Mouse (Mus musculus) midbrain, embryonic 13.5 days (tissue): ENCODE data around the gene S1pr5. TPM values are rescaled to one million over a fixed set of nuclear protein-coding genes. Genes with fewer than 3 reads are reported as not detected.
"Not testable (repeated sequence)": the region's sequence is repeated elsewhere in the genome, so short reads cannot be mapped to it uniquely, and the experiment has no call there.

ENCODE experiments used
- ATAC-seq: fragments of 200-750 bp; cut with Nextera tagmentation; 2 replicates; pipeline ENCODE4 v1.8.0; 2017; ENCODE audit warnings: mild to moderate bottlenecking, moderate TSS enrichment, moderate library complexity
- H3K27ac ChIP-seq: fragments of 300-500 bp; sonication (generic); 2 replicates; pipeline ENCODE4 v1.5.1; 2015; ENCODE audit warnings: inconsistent platforms, mild to moderate bottlenecking, moderate library complexity
- H3K27me3 ChIP-seq: fragments of 300-500 bp; sonication (generic); 2 replicates; pipeline ENCODE4 v1.6.1; 2015; ENCODE audit warnings: mild to moderate bottlenecking, inconsistent platforms
- H3K36me3 ChIP-seq: fragments of 300-500 bp; sonication (generic); 2 replicates; pipeline ENCODE4 v1.6.1; 2015; ENCODE audit warnings: mild to moderate bottlenecking, inconsistent platforms
- H3K4me1 ChIP-seq: fragments of 300-500 bp; sonication (generic); replicated peaks from 2 replicates; pipeline ENCODE4 v1.6.1; 2015; ENCODE audit warnings: inconsistent platforms
- H3K4me2 ChIP-seq: fragments of 300-500 bp; sonication (generic); replicated peaks from 2 replicates; pipeline ENCODE4 v1.6.1; 2015; ENCODE audit warnings: moderate library complexity, mild to moderate bottlenecking, inconsistent platforms
- H3K4me3 ChIP-seq: fragments of 300-500 bp; sonication (generic); replicated peaks from 2 replicates; pipeline ENCODE4 v1.5.1; 2015; ENCODE audit warnings: mild to moderate bottlenecking, inconsistent platforms
- H3K9ac ChIP-seq: fragments of 300-500 bp; sonication (generic); replicated peaks from 2 replicates; pipeline ENCODE4 v1.6.1; 2015; ENCODE audit warnings: mild to moderate bottlenecking, inconsistent platforms
- H3K9me3 ChIP-seq: fragments of 300-500 bp; sonication (generic); 2 replicates; pipeline ENCODE4 v1.6.1; 2016; ENCODE audit warnings: mild to moderate bottlenecking, inconsistent platforms
- WGBS: fragments of 180-500 bp; shearing (Covaris S2); methylation state at CpG from one replicate; pipeline ENCODE4 v1.1.7; 2015; 5-methylcytosine and 5-hydroxymethylcytosine counted together
- polyA plus RNA-seq: library from polyadenylated mRNA; unstranded; fragments of >200 nt; fragmentation: Nextera tagmentation; extraction: Ambion mirVana; gene quantifications from 2 replicates; pipeline ENCODE4 v1.2.1, GENCODE M21; 2015

The S1pr5 gene
- polyA plus RNA-seq, 1 experiment from 2014 or later = 1.6 TPM

- peak within 1 kb of the TSS; percentile 93 for H3K4me2 ChIP-seq
- H3K4me1 ChIP-seq = peaks cover 25% of the 10 kb centered on the region
- peak; percentile 98 for ATAC-seq
- H3K9ac ChIP-seq = peak within 1 kb of the TSS; percentile 82
- under 1% methylated on average over 49 of the region's 49 CpGs for WGBS
- H3K27ac ChIP-seq = peak within 1 kb of the TSS; percentile 80
- no peaks in the 10 kb centered on the region for H3K9me3 ChIP-seq
- peak within 1 kb of the TSS; percentile 72 for H3K4me3 ChIP-seq
- H3K27me3 ChIP-seq = peaks cover under 1% of the 10 kb centered on the region; the same call in 1 of the 2 replicates
- H3K36me3 ChIP-seq = peaks cover 31% of the 10 kb centered on the region
Measured at GRCm38 (mm10) chr9:21265000-21265561, 16.8 kb upstream of the S1pr5 start, which contains the start of gene Atg4d. TSS of gene Atg4d (plus strand) at chr9:21265293.

GRCm38 (mm10) chr9:21264272-21264999 is 16.2 kb upstream of the S1pr5 start:
- Histone ChIP-seq H3K27ac (peak overlapping the region; percentile 80), H3K4me1 (peaks cover 25% of the 10 kb centered on the region), H3K4me3 (peak overlapping the region; percentile 72), H3K9ac (peak overlapping the region; percentile 82), H3K27me3 (peaks cover 7% of the 10 kb centered on the region; the same call in 1 of the 2 replicates), H3K36me3 (peaks cover 24% of the 10 kb centered on the region), H3K9me3 (no peaks in the 10 kb centered on the region), H3K4me2 (peak overlapping the region; percentile 93)
- 15% methylated on average over 17 of the region's 17 CpGs for WGBS
- ATAC-seq = no peak

GRCm38 (mm10) chr9:21261831-21262230 is 13.6 kb upstream of the S1pr5 start:
- Histone ChIP-seq H3K27ac (no peak overlapping the region), H3K36me3 (peaks cover 1% of the 10 kb centered on the region; the same call in 1 of the 2 replicates), H3K4me3 (no peak overlapping the region), H3K9ac (no peak overlapping the region), H3K4me1 (peaks cover 20% of the 10 kb centered on the region), H3K27me3 (peaks cover 10% of the 10 kb centered on the region; the same call in 1 of the 2 replicates), H3K9me3 (no peaks in the 10 kb centered on the region), H3K4me2 (no peak overlapping the region)
- no peak for ATAC-seq
- 66% methylated on average over 2 of the region's 2 CpGs for WGBS

DNA sequence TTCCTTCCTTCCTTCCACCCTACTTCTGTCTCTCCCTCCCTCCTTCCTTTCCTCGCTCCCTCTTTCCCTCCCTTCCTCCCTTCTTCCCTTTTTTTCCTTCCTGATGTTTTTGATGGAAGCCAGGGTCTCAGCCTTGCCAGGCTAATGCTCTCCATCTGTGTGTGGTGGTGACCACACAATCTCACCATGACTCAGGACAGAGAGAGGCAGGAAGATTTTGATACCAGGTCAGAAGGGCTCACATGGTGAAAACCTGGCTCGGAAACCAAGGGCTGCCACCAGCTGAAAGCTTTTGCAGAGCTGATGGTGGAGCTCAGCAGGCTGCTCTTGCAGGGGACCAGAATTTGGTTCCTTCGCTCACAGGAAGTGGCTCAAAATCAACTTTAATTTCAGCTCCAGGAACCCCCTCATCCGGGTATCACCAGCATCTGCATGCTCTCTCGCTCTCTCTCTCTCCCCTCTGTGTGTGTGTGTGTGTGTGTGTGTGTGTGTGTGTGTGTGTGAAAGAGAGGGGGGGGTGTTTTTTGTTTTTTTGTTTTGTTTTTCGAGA is 12.3 kb upstream of the S1pr5 start:
- Histone ChIP-seq H3K4me2 (no peak overlapping the region), H3K4me3 (no peak overlapping the region), H3K9me3 (no peaks in the 10 kb centered on the region), H3K4me1 (peaks cover 7% of the 10 kb centered on the region), H3K27me3 (peaks cover 10% of the 10 kb centered on the region; the same call in 1 of the 2 replicates), H3K9ac (no peak overlapping the region), H3K36me3 (no peaks in the 10 kb centered on the region), H3K27ac (no peak overlapping the region)
- WGBS = 85% methylated on average over 6 of the region's 6 CpGs
- no peak for ATAC-seq

- not testable (repeated sequence) for H3K4me3 ChIP-seq, H3K4me2 ChIP-seq, H3K27ac ChIP-seq, H3K9me3 ChIP-seq, H3K4me1 ChIP-seq, H3K9ac ChIP-seq, H3K36me3 ChIP-seq, ATAC-seq
- 86% methylated on average over 4 of the region's 4 CpGs for WGBS
- peaks cover 23% of the 10 kb centered on the region for H3K27me3 ChIP-seq
Measured at GRCm38 (mm10) chr9:21256349-21256748, 8.1 kb upstream of the S1pr5 start.

DNA sequence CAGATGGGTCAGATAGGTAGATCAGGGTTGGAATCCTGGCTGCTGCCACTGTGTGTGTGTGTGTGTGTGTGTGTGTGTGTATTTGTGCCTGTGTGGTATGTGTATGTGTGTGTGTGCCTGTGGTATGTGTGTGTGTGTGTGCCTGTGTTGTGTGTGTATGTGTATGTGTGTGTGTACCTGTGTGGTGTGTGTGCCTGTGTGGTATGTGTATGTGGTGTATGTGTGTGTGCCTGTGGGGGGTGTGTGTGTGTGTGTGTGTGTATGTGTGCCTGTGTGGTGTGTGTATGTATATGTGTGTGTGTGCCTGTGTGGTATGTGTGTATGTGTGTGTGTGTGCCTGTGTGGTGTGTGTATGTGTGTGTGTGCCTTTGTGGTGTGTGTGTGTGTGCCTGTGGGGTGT is 6.4 kb upstream of the S1pr5 start:
- no peak overlapping the region for H3K27ac ChIP-seq
- H3K4me3 ChIP-seq = no peak overlapping the region
- H3K9ac ChIP-seq = no peak overlapping the region
- H3K36me3 ChIP-seq = no peaks in the 10 kb centered on the region
- no peak for ATAC-seq
- H3K9me3 ChIP-seq = no peaks in the 10 kb centered on the region
- no peaks in the 10 kb centered on the region for H3K4me1 ChIP-seq
- peaks cover 34% of the 10 kb centered on the region for H3K27me3 ChIP-seq
- H3K4me2 ChIP-seq = no peak overlapping the region

DNA sequence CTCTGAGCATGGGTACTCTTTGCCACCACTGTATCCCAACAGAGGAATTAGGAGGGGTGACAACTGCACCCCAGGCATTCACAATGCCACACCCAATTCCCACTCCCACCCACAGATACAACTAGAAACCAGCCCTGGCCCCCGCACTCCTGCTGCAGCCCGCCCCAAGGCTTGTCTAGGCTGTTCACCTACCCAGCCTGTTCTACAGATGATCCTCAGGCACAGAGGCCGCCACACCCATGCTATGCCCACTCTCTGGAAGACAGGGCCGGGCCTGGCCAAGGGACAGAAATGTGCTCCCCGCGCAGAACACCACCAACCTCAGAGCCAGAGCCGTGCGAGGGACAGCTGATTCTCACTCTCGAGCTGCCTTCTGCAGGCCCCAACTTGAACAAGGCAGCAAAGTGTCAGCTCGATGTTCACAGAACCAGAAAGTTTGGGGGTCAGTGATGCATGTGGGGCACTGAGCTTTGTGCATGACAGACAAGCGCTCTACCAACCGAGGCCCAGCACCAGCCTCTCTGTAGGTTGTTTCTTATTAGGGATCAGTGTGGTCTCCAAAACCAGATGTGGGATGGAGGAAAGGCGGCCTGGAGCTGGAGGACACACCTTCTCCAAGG is 3.0 kb upstream of the S1pr5 start:
- Histone ChIP-seq H3K4me1 (peaks cover 5% of the 10 kb centered on the region; the same call in 1 of the 2 replicates), H3K27me3 (peaks cover 62% of the 10 kb centered on the region), H3K4me3 (no peak overlapping the region), H3K4me2 (no peak overlapping the region), H3K27ac (no peak overlapping the region), H3K9ac (no peak overlapping the region), H3K9me3 (no peaks in the 10 kb centered on the region), H3K36me3 (no peaks in the 10 kb centered on the region)
- no peak for ATAC-seq
- 74% methylated on average over 13 of the region's 13 CpGs for WGBS

DNA sequence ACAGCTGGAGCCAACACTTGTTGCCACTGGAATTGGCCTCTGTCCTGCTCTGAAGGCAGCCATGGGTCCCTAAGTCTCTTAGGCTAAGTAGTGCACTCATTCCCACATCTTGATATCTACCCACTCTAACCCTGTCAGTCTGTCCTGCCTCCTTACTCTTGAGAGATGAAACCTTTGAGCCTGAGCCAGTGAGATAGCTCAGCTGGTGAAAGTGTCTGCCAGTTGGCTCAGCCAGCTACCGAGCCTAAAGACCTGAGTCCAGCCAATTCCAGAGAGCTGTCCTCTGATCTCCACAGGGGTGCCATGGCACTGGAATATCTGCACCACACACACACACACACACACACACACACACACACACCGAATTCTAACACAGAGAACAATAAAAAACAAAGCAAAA is 2.3 kb upstream of the S1pr5 start:
- Histone ChIP-seq H3K4me1 (peaks cover 5% of the 10 kb centered on the region), H3K36me3 (no peaks in the 10 kb centered on the region), H3K27me3 (peaks cover 69% of the 10 kb centered on the region), H3K9me3 (no peaks in the 10 kb centered on the region), H3K27ac (no peak overlapping the region), H3K9ac (no peak overlapping the region), H3K4me3 (no peak overlapping the region), H3K4me2 (no peak overlapping the region)
- no peak for ATAC-seq
- 48% methylated on average over 2 of the region's 2 CpGs for WGBS

GRCm38 (mm10) chr9:21249629-21250508 is 1.6 kb upstream of the S1pr5 start:
- WGBS = 42% methylated on average over 17 of the region's 17 CpGs
- ATAC-seq = no peak
- H3K36me3 ChIP-seq = no peaks in the 10 kb centered on the region

DNA sequence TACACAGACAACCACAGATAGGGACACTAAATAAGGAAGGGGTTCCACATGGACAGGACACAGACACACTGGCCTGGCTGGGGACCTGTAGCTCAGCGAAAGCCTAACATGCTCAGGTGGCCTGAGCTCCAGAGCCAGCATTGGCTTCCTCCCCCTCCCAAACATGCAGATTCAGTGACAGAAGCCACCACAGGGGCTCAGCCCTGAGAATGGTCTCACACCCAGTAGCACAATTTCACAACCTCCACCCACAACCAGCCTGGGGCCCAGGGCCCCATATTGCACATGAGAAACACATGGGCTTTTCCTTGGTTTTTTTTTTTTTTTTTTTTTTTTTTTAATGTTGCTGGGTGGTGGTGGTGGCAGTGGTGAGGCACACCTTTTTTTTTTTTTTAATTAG is 1.9 kb downstream of the S1pr5 start:
- no peak for ATAC-seq
- H3K4me2 ChIP-seq = no peak overlapping the region
- H3K4me3 ChIP-seq = no peak overlapping the region
- 68% methylated on average over 1 of the region's 1 CpGs for WGBS
- no peaks in the 10 kb centered on the region for H3K9me3 ChIP-seq
- H3K9ac ChIP-seq = no peak overlapping the region
- H3K36me3 ChIP-seq = no peaks in the 10 kb centered on the region
- H3K4me1 ChIP-seq = peaks cover 23% of the 10 kb centered on the region
- H3K27ac ChIP-seq = no peak overlapping the region
- peaks cover 95% of the 10 kb centered on the region for H3K27me3 ChIP-seq

More at GRCm38 (mm10) chr9:21249629-21250508, 1.6 kb upstream of the S1pr5 start:
- Histone ChIP-seq H3K9ac (no peak overlapping the region), H3K4me2 (no peak overlapping the region), H3K27me3 (peaks cover 76% of the 10 kb centered on the region), H3K27ac (no peak overlapping the region), H3K9me3 (no peaks in the 10 kb centered on the region), H3K4me3 (no peak overlapping the region), H3K4me1 (peaks cover 12% of the 10 kb centered on the region)

DNA sequence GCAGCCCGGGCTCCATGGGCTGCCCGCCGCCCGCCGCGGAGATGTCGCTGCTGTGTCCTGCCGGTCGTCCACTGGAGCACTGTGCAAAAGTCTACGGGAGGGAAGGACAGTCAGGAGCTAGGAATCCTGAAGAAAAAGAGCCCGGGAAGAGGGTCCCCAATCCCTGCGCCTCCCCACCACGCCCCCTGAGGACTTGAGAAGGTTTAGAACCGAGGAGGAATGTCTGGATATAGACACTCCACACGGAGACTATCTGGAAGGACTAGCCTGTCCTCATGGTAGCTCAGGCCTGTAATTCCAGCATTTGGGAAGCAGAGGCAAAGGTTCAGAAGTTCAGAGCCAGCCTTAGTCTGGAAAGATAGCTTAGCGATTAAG is 3.1 kb downstream of the S1pr5 start:
- Histone ChIP-seq H3K4me1 (peaks cover 23% of the 10 kb centered on the region), H3K9ac (peak overlapping the region; percentile 56), H3K4me2 (peak overlapping the region; percentile 65), H3K9me3 (no peaks in the 10 kb centered on the region), H3K36me3 (no peaks in the 10 kb centered on the region), H3K4me3 (peak overlapping the region; percentile 45), H3K27me3 (peaks cover 92% of the 10 kb centered on the region), H3K27ac (no peak overlapping the region)
- no peak for ATAC-seq
- WGBS = 1% methylated on average over 16 of the region's 16 CpGs
